Mouse (Mus musculus) liver, embryonic 12.5 days (tissue): Measurements from ENCODE around the gene Mri1. TPM values are rescaled to one million over a fixed set of nuclear protein-coding genes. Genes with fewer than 3 reads are reported as not detected.

ENCODE experiments used
- ATAC-seq: fragments of 200-750 bp; cut with Nextera tagmentation; 2 replicates; pipeline ENCODE4 v1.8.0; 2017; ENCODE audit warnings: moderate number of reproducible peaks, mild to moderate bottlenecking, moderate library complexity
- H3K27ac ChIP-seq: fragments of 300-500 bp; sonication (generic); 2 replicates; pipeline ENCODE4 v1.5.1; 2016; ENCODE audit warnings: mild to moderate bottlenecking
- H3K27me3 ChIP-seq: fragments of 300-500 bp; sonication (generic); replicated peaks from 2 replicates; pipeline ENCODE4 v1.6.1; 2016; ENCODE audit warnings: mild to moderate bottlenecking, moderate library complexity
- H3K36me3 ChIP-seq: fragments of 300-500 bp; sonication (generic); 2 replicates; pipeline ENCODE4 v1.6.1; 2016; ENCODE audit warnings: mild to moderate bottlenecking, moderate library complexity
- H3K4me1 ChIP-seq: fragments of 300-500 bp; sonication (generic); 2 replicates; pipeline ENCODE4 v1.6.1; 2016
- H3K4me2 ChIP-seq: fragments of 300-500 bp; sonication (generic); 2 replicates; pipeline ENCODE4 v1.6.1; 2016; ENCODE audit warnings: mild to moderate bottlenecking, moderate library complexity
- H3K4me3 ChIP-seq: fragments of 300-500 bp; sonication (generic); 2 replicates; pipeline ENCODE4 v1.5.1; 2016; ENCODE audit warnings: mild to moderate bottlenecking, moderate library complexity
- H3K9ac ChIP-seq: fragments of 300-500 bp; sonication (generic); 2 replicates; pipeline ENCODE4 v1.6.1; 2016; ENCODE audit warnings: mild to moderate bottlenecking, moderate library complexity
- H3K9me3 ChIP-seq: fragments of 300-500 bp; sonication (generic); replicated peaks from 2 replicates; pipeline ENCODE4 v1.6.1; 2016; ENCODE audit warnings: mild to moderate bottlenecking, moderate library complexity
- WGBS: fragments of 180-500 bp; shearing (Covaris S2); methylation state at CpG from one replicate; pipeline ENCODE4 v1.1.7; 2016; ENCODE audit not compliant: insufficient replicate concordance; 5-methylcytosine and 5-hydroxymethylcytosine counted together
- polyA plus RNA-seq: library from polyadenylated mRNA; unstranded; fragments of >200 nt; fragmentation: Nextera tagmentation; extraction: Ambion mirVana; gene quantifications from 2 replicates; pipeline ENCODE4 v1.2.1, GENCODE M21; 2016

Gene Mri1
- polyA plus RNA-seq, 1 experiment from 2014 or later = 63.1 TPM

DNA sequence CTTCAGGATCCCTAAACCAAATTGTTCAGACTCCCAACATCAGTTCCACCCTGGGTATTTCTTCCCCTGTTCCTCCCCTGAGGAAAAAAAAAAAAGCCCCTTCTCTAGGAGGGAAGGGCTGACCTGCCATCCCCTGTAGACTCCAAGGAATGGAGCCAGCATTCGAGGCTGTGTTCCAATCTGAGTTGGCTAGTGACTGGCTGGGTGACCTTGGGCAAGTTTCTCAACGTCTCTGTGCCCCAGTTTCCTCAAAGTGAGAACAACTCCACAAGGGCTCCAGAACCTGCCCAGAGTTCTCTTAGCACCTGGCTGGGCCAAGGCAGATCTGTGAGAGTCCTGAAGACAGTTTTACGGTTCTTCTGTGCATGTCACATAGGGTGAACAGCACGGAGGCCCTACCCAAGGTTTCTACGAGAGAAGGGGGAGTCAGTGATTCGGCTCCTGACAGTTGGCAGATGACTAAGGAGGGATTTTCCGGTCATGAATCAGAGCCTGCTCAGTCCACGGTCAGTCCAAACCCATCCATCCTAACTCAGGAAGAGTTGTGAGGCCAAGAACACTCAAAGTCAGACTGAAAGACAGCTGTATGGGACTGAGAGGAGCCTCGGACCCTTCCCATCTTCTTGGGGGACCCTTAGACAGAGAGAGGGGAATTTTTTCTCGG lies 21.2 kb downstream of the Mri1 start:
- Histone ChIP-seq H3K27ac (peak overlapping the region; percentile 66), H3K27me3 (no peaks in the 10 kb centered on the region), H3K36me3 (peaks cover 5% of the 10 kb centered on the region), H3K9ac (peak overlapping the region; percentile 92), H3K9me3 (no peaks in the 10 kb centered on the region), H3K4me1 (peaks cover 22% of the 10 kb centered on the region), H3K4me3 (peak overlapping the region; percentile 75), H3K4me2 (peak overlapping the region; percentile 96)
- 39% methylated on average over 10 of the region's 10 CpGs for WGBS
- ATAC-seq = no peak

DNA sequence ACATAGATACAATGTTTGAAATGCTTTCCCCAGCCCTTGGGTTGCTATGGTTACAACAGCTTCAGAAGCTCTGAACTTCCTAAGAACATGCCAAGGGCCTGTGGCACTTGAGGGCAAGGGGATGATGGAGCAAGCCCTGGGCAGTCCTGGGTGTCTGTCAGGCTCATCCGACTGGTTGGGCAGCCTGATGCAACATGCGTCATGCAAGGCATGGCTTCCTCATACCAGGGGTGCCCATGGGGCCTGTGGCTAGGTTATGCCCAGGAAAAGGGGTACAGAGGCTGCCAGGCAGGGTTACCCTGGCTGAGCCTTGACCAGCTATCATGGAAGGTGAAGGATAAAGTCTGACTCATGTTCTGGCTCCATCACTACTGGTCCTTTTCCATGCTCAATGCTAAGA lies 24.1 kb downstream of the Mri1 start:
- WGBS = 65% methylated on average over 2 of the region's 2 CpGs
- no peak overlapping the region for H3K9ac ChIP-seq
- no peak overlapping the region for H3K4me2 ChIP-seq
- H3K4me1 ChIP-seq = peaks cover 19% of the 10 kb centered on the region
- H3K27me3 ChIP-seq = no peaks in the 10 kb centered on the region
- no peak overlapping the region for H3K4me3 ChIP-seq
- H3K9me3 ChIP-seq = no peaks in the 10 kb centered on the region
- no peak overlapping the region for H3K27ac ChIP-seq
- peaks cover 31% of the 10 kb centered on the region for H3K36me3 ChIP-seq
- ATAC-seq = no peak

- WGBS = 70% methylated on average over 17 of the region's 17 CpGs
- H3K4me2 ChIP-seq = no peak overlapping the region
- H3K4me3 ChIP-seq = no peak overlapping the region
- H3K36me3 ChIP-seq = peaks cover 46% of the 10 kb centered on the region
- H3K27me3 ChIP-seq = no peaks in the 10 kb centered on the region
- H3K4me1 ChIP-seq = peaks cover 4% of the 10 kb centered on the region
- no peak overlapping the region for H3K27ac ChIP-seq
- no peaks in the 10 kb centered on the region for H3K9me3 ChIP-seq
- H3K9ac ChIP-seq = no peak overlapping the region
- ATAC-seq = no peak
These were observed 26.4 kb downstream of the Mri1 start for GRCm38 (mm10) chr8:84230735-84231134.

DNA sequence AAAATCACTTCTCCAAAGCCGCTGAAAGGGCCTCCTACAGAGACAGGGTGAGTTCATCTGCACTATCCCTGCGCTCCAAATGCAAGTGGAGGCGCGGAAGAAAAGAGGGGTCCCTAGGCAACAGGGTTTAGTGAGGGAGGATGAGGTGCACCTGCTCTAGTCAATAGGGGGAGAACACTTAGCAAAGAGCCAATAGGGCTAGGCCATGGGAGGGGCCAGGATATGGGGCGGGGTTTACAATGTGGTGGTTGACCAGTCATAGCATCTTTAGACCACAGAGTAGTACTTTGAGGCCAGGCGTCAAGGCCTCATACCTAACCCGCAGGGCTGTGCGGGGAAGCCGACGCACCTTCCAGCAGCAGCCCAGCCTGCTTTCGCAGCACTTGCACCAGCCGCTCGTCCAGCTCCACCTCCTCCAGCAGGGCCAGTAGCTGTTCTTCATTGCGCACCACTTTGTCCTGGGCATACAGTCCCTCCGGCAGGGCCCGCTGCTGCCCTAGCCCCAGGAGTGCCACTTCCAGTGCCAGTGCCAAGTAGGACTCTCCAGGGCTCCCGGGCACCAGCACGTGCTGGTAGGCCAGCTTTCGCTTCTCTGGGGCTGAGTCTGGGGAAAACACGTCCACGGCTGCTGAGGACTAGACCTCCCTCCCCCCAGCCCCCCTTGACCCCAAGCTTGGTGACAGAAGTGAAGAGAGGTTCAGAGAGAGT lies 33.6 kb downstream of the Mri1 start:
- 80% methylated on average over 21 of the region's 21 CpGs for WGBS

DNA sequence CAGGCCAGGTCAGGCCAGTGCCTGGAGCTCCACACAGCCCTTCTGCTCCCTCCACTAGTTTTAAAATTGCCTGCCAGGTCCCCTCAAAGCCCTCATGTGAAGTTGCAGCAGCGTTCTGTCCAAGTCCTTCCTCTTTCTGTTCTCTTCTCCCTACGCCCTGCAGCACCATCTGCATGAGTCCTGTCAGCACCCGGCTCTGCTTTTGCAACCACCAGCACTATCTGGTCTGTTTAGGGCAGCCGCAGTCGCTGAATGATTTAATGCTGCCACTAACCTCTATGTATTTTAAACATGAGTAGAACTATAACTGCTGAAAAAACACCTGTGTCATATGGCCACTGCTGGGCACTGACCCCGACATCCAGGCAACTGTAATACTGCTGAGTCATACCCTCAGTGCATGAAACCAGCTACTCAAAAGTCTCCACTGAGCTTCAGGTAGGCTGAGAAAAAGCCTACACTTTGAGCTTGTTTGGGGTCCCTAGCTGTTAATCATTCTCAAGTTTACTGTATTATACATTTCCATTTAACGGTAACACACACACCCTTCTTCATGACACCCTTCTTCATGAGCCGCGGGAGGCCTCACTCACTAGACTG lies 34.5 kb downstream of the Mri1 start:
- Histone ChIP-seq H3K36me3 (peaks cover 73% of the 10 kb centered on the region), H3K4me3 (no peak overlapping the region), H3K4me1 (peaks cover 21% of the 10 kb centered on the region)

More for the DNA sequence above, 33.6 kb downstream of the Mri1 start:
- H3K4me3 ChIP-seq = no peak overlapping the region
- no peak for ATAC-seq
- H3K4me2 ChIP-seq = no peak overlapping the region
- H3K27ac ChIP-seq = no peak overlapping the region
- H3K36me3 ChIP-seq = peaks cover 72% of the 10 kb centered on the region
- H3K9ac ChIP-seq = no peak overlapping the region
- H3K4me1 ChIP-seq = peaks cover 21% of the 10 kb centered on the region
- no peaks in the 10 kb centered on the region for H3K9me3 ChIP-seq
- H3K27me3 ChIP-seq = no peaks in the 10 kb centered on the region

DNA sequence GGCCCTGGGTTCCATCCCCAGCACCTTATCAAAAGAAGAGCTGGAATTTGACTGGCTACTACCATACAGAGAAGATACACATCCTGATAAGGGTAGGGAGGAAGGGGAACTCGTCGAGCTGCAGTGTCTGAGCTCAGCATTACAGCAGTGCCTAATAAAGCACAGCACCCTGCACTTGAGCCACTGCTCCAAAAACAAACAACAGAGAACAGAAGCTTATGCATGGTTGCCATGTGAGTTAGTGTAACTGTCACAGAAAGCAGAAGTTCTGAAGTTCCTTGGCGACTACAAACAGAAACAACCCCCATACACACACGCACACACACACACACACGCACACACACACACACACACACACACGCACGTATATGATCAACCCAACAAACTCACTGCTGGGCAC lies 37.0 kb downstream of the Mri1 start:
- Histone ChIP-seq H3K9ac (no peak overlapping the region), H3K27me3 (no peaks in the 10 kb centered on the region), H3K4me1 (peaks cover 21% of the 10 kb centered on the region), H3K4me3 (no peak overlapping the region), H3K9me3 (no peaks in the 10 kb centered on the region), H3K36me3 (peaks cover 76% of the 10 kb centered on the region), H3K4me2 (no peak overlapping the region), H3K27ac (no peak overlapping the region)
- no peak for ATAC-seq
- WGBS = 45% methylated on average over 7 of the region's 7 CpGs

More for the DNA sequence above, 34.5 kb downstream of the Mri1 start:
- Histone ChIP-seq H3K27me3 (no peaks in the 10 kb centered on the region), H3K9me3 (no peaks in the 10 kb centered on the region), H3K4me2 (no peak overlapping the region), H3K27ac (peak overlapping the region; percentile 49), H3K9ac (no peak overlapping the region)
- WGBS = 59% methylated on average over 9 of the region's 9 CpGs
- no peak for ATAC-seq

GRCm38 (mm10) chr8:84218143-84218542 lies 39.0 kb downstream of the Mri1 start:
- ATAC-seq = no peak
- Histone ChIP-seq H3K9ac (no peak overlapping the region), H3K4me1 (peaks cover 12% of the 10 kb centered on the region), H3K36me3 (peaks cover 65% of the 10 kb centered on the region), H3K27me3 (no peaks in the 10 kb centered on the region), H3K4me2 (no peak overlapping the region), H3K9me3 (no peaks in the 10 kb centered on the region), H3K4me3 (no peak overlapping the region), H3K27ac (no peak overlapping the region)
- 83% methylated on average over 5 of the region's 5 CpGs for WGBS

DNA sequence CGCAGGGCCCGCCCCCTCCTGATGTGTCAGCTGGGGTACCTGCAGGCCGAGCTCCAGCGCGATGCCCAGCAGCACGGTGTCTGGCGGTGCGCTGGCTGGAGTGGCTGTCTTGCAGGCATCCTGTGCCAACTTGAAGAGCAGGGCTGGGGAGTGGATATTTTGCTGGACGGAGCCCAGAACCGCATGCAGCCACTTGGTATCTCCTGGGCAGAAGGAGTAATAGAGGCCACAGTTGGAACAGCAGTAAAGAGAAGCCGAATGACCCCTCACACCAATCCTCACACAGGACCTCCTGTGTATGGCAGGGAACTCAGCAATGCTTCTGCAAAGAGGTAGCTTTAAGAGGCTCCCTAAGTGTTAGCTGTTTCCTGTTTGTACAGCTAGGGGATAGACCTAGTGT lies 39.9 kb downstream of the Mri1 start:
- Histone ChIP-seq H3K9me3 (no peaks in the 10 kb centered on the region), H3K36me3 (peaks cover 71% of the 10 kb centered on the region), H3K9ac (no peak overlapping the region), H3K27ac (no peak overlapping the region), H3K27me3 (no peaks in the 10 kb centered on the region), H3K4me1 (peaks cover 2% of the 10 kb centered on the region), H3K4me2 (no peak overlapping the region), H3K4me3 (no peak overlapping the region)
- no peak for ATAC-seq
- 88% methylated on average over 11 of the region's 11 CpGs for whole genome bisulfite sequencing

DNA sequence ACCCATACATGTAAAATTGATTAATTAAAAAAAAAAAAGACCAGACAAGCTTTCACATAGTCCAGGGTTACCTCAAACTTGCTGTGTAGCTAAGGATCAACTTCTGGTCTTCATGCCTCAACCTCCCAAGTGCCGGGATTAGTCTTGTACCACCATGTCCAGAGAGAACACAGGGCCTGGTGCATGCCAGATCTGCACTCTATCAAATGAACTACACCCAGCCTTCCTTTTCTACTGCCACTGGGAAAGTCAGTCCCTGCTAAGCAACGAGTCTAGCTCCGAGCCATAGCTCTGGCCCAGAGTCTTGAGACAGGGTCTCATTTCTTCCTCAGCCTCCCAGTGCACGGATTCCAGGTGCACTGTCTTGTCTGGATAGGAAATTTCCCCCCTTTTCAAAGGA lies 43.8 kb downstream of the Mri1 start:
- no peaks in the 10 kb centered on the region for H3K27me3 ChIP-seq
- WGBS = 71% methylated on average over 4 of the region's 4 CpGs
- peaks cover 71% of the 10 kb centered on the region for H3K36me3 ChIP-seq

GRCm38 (mm10) chr8:84211881-84212563 lies 45.1 kb downstream of the Mri1 start:
- Histone ChIP-seq H3K4me3 (no peak overlapping the region), H3K4me1 (peaks cover 25% of the 10 kb centered on the region), H3K27ac (no peak overlapping the region), H3K27me3 (no peaks in the 10 kb centered on the region), H3K4me2 (no peak overlapping the region), H3K9ac (no peak overlapping the region), H3K9me3 (no peaks in the 10 kb centered on the region), H3K36me3 (peaks cover 61% of the 10 kb centered on the region)
- WGBS = 86% methylated on average over 31 of the region's 31 CpGs
- ATAC-seq = no peak

More for the DNA sequence above, 43.8 kb downstream of the Mri1 start:
- H3K4me2 ChIP-seq = no peak overlapping the region
- peaks cover 14% of the 10 kb centered on the region for H3K4me1 ChIP-seq
- no peak overlapping the region for H3K9ac ChIP-seq
- H3K4me3 ChIP-seq = no peak overlapping the region
- no peak overlapping the region for H3K27ac ChIP-seq
- H3K9me3 ChIP-seq = no peaks in the 10 kb centered on the region
- no peak for ATAC-seq

DNA sequence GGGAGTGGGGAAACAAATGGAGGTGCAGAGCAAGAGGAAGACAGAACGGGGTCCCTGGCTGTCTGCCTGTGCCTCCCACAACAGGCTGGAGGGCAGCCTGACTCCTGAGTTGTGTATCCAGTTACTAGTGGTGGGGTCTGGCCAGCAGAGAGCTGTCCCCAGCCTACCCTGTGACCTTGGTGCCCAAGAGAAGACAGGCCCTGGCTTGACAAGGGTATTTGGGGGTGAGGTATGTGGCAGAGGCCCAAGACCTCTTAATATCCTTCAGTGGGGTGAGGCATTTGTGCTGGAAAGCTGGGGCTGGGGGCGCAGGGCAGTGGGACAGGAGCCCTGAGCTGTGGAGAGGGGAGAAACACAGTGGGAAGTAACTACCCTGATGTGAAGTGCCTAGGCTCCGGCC lies 45.9 kb downstream of the Mri1 start:
- no peak for ATAC-seq
- H3K4me2 ChIP-seq = no peak overlapping the region
- H3K4me3 ChIP-seq = no peak overlapping the region
- H3K9ac ChIP-seq = no peak overlapping the region
- H3K36me3 ChIP-seq = peaks cover 61% of the 10 kb centered on the region
- no peak overlapping the region for H3K27ac ChIP-seq
- H3K9me3 ChIP-seq = no peaks in the 10 kb centered on the region
- H3K27me3 ChIP-seq = no peaks in the 10 kb centered on the region
- 82% methylated on average over 3 of the region's 3 CpGs for WGBS
- peaks cover 25% of the 10 kb centered on the region for H3K4me1 ChIP-seq
